ENCODE assay signal across 9 mouse cellular contexts in the genomic region with DNA sequence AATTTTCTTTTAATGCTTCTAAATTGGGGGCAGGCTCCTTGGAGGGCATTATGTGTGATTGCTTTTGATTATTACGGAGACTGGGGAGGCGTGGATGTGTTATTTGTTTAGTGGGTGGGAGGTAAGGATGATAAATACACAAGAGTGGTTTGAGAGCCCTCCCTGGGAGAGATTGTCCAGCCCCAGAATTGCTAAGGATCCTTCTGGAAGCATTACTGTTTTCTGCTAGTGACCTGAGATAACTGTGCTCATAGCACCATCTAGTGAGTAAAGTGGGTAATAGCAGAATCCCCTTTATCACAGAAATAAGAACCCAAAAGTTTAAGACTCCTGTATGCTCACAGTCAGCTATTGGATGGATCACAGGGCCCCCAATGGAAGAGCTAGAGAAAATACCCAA. TPM values are rescaled to one million over a fixed set of nuclear protein-coding genes. Genes with fewer than 3 reads are reported as not detected.
DNase-seq lines count a peak whose midpoint lies in the region; ATAC-seq and TF ChIP-seq lines count a peak whose summit lies in the region.
"Had no signal": no experiment of that assay in that cellular context is flagged by ENCODE, and none has a peak within 500 bp of the region (broad histone marks: within the 10 kb centered on the region; RNA-seq: fewer than 3 reads in every experiment).

No protein-coding gene starts in this region.

- no peaks in the 10 kb centered on the region for H3K27me3 ChIP-seq in hindbrain, postnatal 0 days (ENCODE audit: insufficient read depth, low read length)
- no peaks in the 10 kb centered on the region for H3K27me3 ChIP-seq in neural tube, embryonic 14.5 days (ENCODE audit: control insufficient read depth, insufficient read depth, low read length)
- H3K27me3 ChIP-seq: limb, embryonic 15.5 days had no signal

- no peak overlapping the region for H3K27ac ChIP-seq in hindbrain, postnatal 0 days
- H3K27ac ChIP-seq in neural tube, embryonic 14.5 days (ENCODE audit: low read depth, low read length), result no peak overlapping the region
- H3K27ac ChIP-seq: limb, embryonic 15.5 days had no signal

- TF ChIP-seq CTCF in hindbrain, postnatal 0 days (IDR thresholded peaks at IDR 0.05; ENCODE audit: low read depth), result peak; percentile 78

- DNase-seq in gastrocnemius, adult 18-20 months (ENCODE audit: low spot score), result peak; percentile 41
- DNase-seq in gastrocnemius, postnatal 10 days, result no peak
- DNase-seq in ovary, postnatal 14 days (ENCODE audit: low spot score), result peak; percentile 7
- DNase-seq in ovary, postnatal 10 days (ENCODE audit: low spot score), result no peak
- DNase-seq in cerebellum, adult 9-10 months, result peak; percentile 75
- DNase-seq in hindbrain, postnatal 0 days (ENCODE audit: low spot score), result peak; percentile 86
- no peak for DNase-seq in urinary bladder, postnatal 36 days (ENCODE audit: low spot score in 2 of 2)

- no peaks in the 10 kb centered on the region for H3K36me3 ChIP-seq in hindbrain, postnatal 0 days (ENCODE audit: insufficient read depth, low read length)
- no peaks in the 10 kb centered on the region for H3K36me3 ChIP-seq in neural tube, embryonic 14.5 days (ENCODE audit: control insufficient read depth, insufficient read depth, low read length)
- H3K36me3 ChIP-seq: limb, embryonic 15.5 days had no signal

- H3K4me2 ChIP-seq in hindbrain, postnatal 0 days (ENCODE audit: low read depth, low read length), result no peak overlapping the region
- no peak overlapping the region for H3K4me2 ChIP-seq in neural tube, embryonic 14.5 days (ENCODE audit: low read depth, low read length)
- H3K4me2 ChIP-seq: limb, embryonic 15.5 days had no signal

- H3K9ac ChIP-seq in hindbrain, postnatal 0 days (replicated peaks; ENCODE audit: low read length), result no peak overlapping the region
- H3K9ac ChIP-seq in neural tube, embryonic 14.5 days (replicated peaks; ENCODE audit: low read depth, low read length), result no peak overlapping the region
- H3K9ac ChIP-seq: limb, embryonic 15.5 days had no signal

- peak; percentile 61; the same call in 1 of the 2 replicates for ATAC-seq in hindbrain, postnatal 0 days
- ATAC-seq in neural tube, embryonic 14.5 days (ENCODE audit: low read depth), result peak; percentile 79; the same call in 1 of the 2 replicates

- no peaks in the 10 kb centered on the region for H3K9me3 ChIP-seq in hindbrain, postnatal 0 days (ENCODE audit: low read length)
- H3K9me3 ChIP-seq in neural tube, embryonic 14.5 days (ENCODE audit: control insufficient read depth, low read length), result no peaks in the 10 kb centered on the region
- H3K9me3 ChIP-seq: limb, embryonic 15.5 days had no signal

- 16% methylated on average over 2 of the region's 2 CpGs for WGBS in hindbrain, postnatal 0 days
- 30% methylated on average over 2 of the region's 2 CpGs for WGBS in neural tube, embryonic 14.5 days

- no peaks in the 10 kb centered on the region for H3K4me1 ChIP-seq in hindbrain, postnatal 0 days (ENCODE audit: insufficient read depth, low read length)
- H3K4me1 ChIP-seq in neural tube, embryonic 14.5 days (ENCODE audit: control insufficient read depth, insufficient read depth, low read length), result no peaks in the 10 kb centered on the region
- H3K4me1 ChIP-seq: limb, embryonic 15.5 days had no signal

- no peak overlapping the region for H3K4me3 ChIP-seq in hindbrain, postnatal 0 days (ENCODE audit: low read length)
- no peak overlapping the region for H3K4me3 ChIP-seq in neural tube, embryonic 14.5 days (ENCODE audit: low read depth, low read length)
- H3K4me3 ChIP-seq: limb, embryonic 15.5 days had no signal

RNA-seq across cellular contexts. Expression of gene Oma1, which starts 32.4 kb away (rescaled TPM):
- 10 to 100 TPM; 25.6 to 29.0 TPM for total RNA-seq in gastrocnemius, adult 18-20 months (2021)
- 10 to 100 TPM; 18.3 to 19.7 TPM for total RNA-seq in gastrocnemius, postnatal 10 days (2021)
- total RNA-seq in hindbrain, postnatal 0 days (2014; rRNA removed), result 4.1 and 5.6 TPM in 2 replicates
- polyA plus RNA-seq in hindbrain, postnatal 0 days (2015; fragmentation: Nextera tagmentation; extraction: Ambion mirVana), result 9.3 and 9.9 TPM in 2 replicates
- polyA plus RNA-seq in neural tube, embryonic 14.5 days (2014; fragmentation: Nextera tagmentation; extraction: Ambion mirVana), result 9.0 and 9.4 TPM in 2 replicates

RNA-seq across cellular contexts. Expression of gene 4921539E11Rik, which starts 55.4 kb away (rescaled TPM):
- total RNA-seq in gastrocnemius, adult 18-20 months (2021), result not detected
- total RNA-seq in gastrocnemius, postnatal 10 days (2021), result not detected
- total RNA-seq in hindbrain, postnatal 0 days (2014; rRNA removed), result not detected in 2 replicates
- polyA plus RNA-seq in hindbrain, postnatal 0 days (2015; fragmentation: Nextera tagmentation; extraction: Ambion mirVana), result not detected in 2 replicates
- polyA plus RNA-seq in neural tube, embryonic 14.5 days (2014; fragmentation: Nextera tagmentation; extraction: Ambion mirVana), result 0.13 TPM in 1 of 2 replicates, not detected in the other
- polyA plus RNA-seq: limb, embryonic 15.5 days had no signal

Comparison
In these comparisons a context has a peak if more than half of its experiments do, and no peak if none do; other contexts are left out.
1. DNase-seq: peak in gastrocnemius, adult 18-20 months (single experiment), ovary, postnatal 14 days (single experiment), cerebellum, adult 9-10 months (single experiment) and hindbrain, postnatal 0 days (single experiment); none in gastrocnemius, postnatal 10 days (single experiment), ovary, postnatal 10 days (single experiment) and urinary bladder, postnatal 36 days (0 of 2).